Mouse (Mus musculus) mouse embryonic stem cell (cell line): Measurements from ENCODE around the gene Btbd35f25.
"Not testable (repeated sequence)": the region's sequence is repeated elsewhere in the genome, so short reads cannot be mapped to it uniquely, and the experiment has no call there.

Source experiments
- in situ Hi-C, 2 experiments: fragments of 300-500 bp; cut with MboI; formaldehyde crosslinking; loops; 1 replicate in 1 of 2; 3 replicates in 1 of 2; pipeline ENCODE4 v1.14.3; 2019 to 2020; ENCODE audit warnings: low sequenced_read_pairs in 2 of 2, low pct_unique_long_range_greater_than_20kb in 1 of 2, mixed read lengths in 1 of 2; ENCODE audit not compliant: unreplicated experiment in 1 of 2

Btbd35f25 gene

GRCm38 (mm10) chrX:31717056-31717455 lies at the start of gene Btbd35f25:
TSS of gene Btbd35f25 (minus strand) at chrX:31717156.
- in situ Hi-C loops: not testable (repeated sequence)

- in situ Hi-C loops: no loop called here
Observed at GRCm38 (mm10) chrX:31766255-31766654, 49.3 kb upstream of the Btbd35f25 start.

- in situ Hi-C loops: no loop called here
Observed at GRCm38 (mm10) chrX:31764001-31764400, 47.0 kb upstream of the Btbd35f25 start.

DNA sequence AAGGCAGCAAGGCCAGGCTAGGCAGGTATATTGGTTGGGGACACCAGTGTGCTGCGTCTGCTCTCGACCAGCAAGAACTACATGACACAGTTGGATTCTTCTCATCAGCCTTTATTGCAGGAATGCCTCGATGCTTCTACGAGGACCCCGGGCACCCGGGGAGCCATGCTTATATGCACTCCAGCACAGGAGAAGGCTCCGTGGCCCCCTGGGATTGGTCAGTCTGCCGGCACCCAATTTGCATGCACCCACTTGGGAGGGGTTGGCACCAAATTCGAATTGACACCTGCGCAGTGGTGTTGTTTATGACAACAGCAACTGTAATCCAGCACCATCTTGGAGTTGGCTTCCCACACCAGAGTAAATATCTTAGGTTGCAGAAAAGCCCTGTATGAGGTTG lies 28.1 kb upstream of the Btbd35f25 start:
- in situ Hi-C loops: no loop called here

GRCm38 (mm10) chrX:31736958-31737357 lies 20.0 kb upstream of the Btbd35f25 start:
- in situ Hi-C loops: no loop called here
